Mouse (Mus musculus) kidney, postnatal 25 days (tissue): Measurements from ENCODE around the gene Crip2.
A peak's percentile ranks its signal among the peaks of the same experiment; 100 is the strongest.

ENCODE experiments used
- DNase-seq, 2 experiments: peaks; one replicate each; pipeline ENCODE4 v3.0.0; 2021; ENCODE audit warnings: mixed read lengths in 2 of 2

The Crip2 gene

DNA sequence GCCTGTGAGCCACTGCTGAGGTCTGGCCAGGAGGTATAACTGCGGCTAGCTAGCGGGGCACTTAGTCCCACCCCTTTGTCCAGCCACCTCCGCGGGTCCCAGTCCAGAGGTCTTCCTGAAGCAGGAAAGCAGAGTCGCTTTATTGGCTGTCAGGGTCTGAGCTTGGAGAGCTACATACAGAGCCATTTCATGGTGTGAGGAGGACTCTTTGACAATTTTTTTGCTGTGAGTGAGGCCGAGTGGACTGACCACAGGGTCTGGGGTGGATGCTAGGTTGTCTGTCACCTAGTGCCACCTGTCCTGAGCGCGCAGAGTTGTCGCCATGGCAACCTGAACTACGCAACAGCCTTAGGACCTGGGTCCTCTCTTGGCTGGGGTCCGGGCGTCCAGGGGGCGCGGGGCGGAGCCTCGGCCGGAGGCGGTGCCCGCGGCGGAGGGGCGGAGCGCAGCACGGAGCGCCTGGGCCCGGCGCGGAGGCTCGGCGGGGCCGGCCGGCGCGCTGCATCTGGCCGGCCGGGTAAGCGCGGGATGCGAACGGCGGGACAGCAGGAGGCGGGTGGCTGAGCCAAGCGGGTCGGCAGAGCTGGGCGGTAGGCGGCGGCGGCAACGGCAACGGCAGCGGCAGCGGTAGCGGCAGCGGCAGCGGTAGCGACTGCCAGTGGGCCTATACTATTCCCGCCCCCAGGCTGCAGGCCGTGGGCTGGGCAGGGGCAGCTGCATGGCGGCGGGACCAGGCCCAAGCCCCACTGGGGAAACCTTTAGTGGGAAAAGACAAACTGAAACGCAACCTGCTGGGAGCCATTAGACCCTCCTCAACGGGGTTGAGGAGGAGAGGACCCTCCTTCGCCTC, 45.6 kb downstream of the Crip2 start, which contains the start of gene Tmem121:
Tmem121 (plus strand) TSS at position 489 of the 850 bp plus-strand sequence.
- DNase-seq = peak in 1 of 2 experiments; percentile 51

DNA sequence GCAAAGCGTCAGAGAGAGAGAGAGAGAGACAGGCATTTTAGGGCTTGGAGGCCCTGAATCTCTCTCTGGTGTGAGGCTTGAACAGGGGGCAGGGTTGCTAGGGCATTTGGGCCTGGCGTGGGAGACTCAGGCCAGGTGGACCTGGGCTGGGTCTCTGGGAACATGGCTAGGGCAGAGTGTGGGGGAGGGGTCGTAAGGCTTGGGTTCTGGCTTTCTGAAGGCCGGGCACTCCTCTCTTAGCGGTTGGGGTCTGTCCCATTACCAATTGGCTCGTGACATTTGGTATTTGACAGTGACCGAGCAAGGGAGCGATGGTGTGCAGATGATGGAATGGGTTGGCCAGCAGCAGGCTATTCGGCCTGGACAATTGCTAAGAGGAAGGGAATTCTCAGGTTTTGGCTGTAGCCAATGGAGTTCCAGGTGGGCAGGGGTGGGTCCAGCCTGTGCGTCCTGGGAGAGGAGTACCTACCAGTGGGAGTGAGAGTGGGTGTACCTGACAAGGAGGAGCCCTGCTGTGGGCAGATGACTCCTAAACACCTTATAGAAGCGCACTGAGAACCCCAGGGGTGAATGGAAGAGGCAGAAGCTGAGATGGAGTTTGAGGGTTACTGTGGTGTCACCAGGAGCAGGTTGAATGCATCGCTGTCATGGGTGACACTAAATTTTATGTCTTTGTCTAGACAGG, 46.4 kb downstream of the Crip2 start:
- no peak for DNase-seq

DNA sequence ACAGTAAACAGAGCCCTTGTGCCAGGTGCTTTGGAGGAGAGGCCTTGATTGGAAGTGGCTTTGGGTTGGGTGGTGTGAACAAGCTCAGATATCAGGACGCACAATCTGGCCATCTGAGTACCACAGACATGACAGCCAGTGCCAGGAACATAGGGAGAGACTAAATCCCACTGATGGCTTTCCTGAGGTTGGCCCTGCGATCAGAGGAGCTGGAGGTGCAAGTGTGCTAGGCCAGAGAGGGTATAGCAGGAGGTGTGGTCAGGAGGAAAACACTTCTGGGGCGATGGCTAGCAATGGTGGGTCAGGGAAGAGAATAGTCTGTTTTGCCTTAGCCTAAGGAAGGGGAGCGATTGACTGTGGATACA, 47.0 kb downstream of the Crip2 start:
- DNase-seq = no peak

DNA sequence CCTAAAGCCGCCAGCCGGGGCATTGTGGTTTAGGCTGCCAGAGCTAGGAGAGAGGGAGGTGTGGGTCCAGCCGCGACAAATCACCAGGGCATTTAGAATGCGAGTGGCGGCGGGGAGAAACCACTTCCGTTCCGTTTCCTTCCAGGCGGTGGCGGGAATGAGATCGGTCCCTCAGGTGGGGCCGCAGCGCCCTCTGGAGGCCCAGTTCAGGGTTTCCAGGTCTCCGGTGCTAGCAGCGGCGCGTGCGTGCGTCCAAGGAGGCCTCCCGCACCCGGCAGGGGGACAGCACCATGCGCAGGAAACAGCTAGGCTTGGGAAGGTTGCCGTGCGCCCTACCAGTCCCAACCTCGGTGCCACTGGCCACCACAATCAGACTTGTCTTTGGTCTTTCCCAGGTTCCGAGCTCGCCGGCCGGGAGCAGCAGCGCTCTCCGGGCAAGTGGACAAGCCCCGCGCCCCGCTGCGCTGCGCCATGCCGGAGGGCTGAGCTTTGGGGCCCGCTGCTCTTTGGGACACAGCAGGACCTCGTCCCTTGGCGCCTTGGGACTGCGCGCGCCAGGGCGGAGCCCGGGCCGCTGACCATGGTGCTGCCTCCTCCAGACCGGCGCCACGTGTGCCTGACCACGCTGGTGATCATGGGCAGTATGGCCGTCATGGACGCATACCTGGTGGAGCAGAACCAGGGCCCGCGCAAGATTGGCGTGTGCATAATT, 47.7 kb downstream of the Crip2 start:
- peak; percentile 71 to 73 for DNase-seq

DNA sequence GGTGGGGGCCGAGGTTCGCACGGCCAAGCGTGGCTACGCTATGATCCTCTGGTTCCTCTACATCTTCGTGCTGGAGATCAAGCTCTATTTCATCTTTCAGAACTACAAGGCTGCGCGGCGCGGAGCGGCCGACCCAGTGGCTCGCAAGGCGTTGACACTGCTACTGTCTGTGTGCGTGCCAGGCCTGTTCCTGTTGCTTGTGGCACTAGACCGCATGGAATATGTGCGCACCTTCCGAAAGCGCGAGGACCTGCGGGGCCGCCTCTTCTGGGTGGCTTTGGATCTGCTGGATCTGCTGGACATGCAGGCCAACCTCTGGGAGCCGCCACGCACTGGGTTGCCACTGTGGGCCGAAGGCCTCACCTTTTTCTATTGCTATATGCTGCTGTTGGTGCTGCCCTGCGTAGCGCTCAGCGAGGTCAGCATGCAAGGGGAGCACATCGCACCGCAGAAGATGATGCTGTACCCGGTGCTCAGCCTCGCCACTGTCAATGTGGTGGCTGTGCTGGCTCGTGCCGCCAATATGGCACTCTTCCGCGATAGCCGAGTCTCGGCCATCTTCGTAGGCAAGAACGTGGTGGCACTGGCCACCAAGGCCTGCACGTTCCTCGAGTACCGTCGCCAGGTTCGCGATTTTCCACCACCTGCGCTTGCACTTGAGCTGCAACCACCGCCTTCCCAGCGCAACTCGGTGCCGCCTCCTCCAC, 48.5 kb downstream of the Crip2 start:
- DNase-seq = peak in 1 of 2 experiments; percentile 30

DNA sequence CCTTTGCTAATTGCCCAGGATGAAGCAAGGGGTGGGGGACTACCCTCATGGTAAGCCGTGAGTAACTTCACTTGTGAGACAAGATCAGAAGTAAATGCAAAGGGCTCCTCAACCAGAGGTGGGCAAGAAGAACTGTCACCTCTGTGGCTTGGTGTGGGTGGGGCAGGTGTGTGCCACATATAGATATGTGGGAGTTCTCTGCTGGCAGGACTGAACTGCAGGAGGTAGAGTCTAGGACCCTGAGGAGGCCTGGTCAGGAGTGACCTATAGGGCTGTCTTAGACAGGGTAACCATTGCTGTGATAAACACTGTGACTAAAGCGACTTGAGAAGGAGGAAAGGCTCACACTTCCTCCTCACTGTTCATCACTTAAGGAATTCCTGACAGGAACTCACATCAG, 53.4 kb downstream of the Crip2 start:
- no peak for DNase-seq
